Mouse (Mus musculus) embryonic stem cell, embryonic (primary cell): ENCODE data around the gene Pef1.

ENCODE experiments used
- CTCF ChIA-PET, 4 experiments: fragments of 300-600 bp in 2 of 4; fragments of 350-600 bp in 2 of 4; sonication (Branson Sonifier 250); formaldehyde crosslinking; loops; one replicate each; lab custom pipeline; 2022; ENCODE audit warnings: inconsistent platforms in 2 of 4; lab: Charles Lee
- POLR2A ChIA-PET, 4 experiments: fragments of 300-600 bp in 2 of 4; fragments of 350-600 bp in 2 of 4; sonication (Branson Sonifier 250); formaldehyde crosslinking; loops; one replicate each; lab custom pipeline; 2022; ENCODE audit warnings: antibody characterized with exemption in 4 of 4, inconsistent platforms in 1 of 4; lab: Charles Lee

Gene Pef1

GRCm38 (mm10) chr4:130102111-130102651 is at the start of gene Pef1:
Pef1 (plus strand) TSS chr4:130102558.
- ChIA-PET POLR2A (interaction anchor here (0.6 to 5.8 kb wide), 153 partner anchors 9 to 1110 kb away, joined by 3 to 55 read pairs (median 4); partner anchors contain the start of genes Fabp3 (in 3 of the 4), Gm10570 (in 3 of the 4), Tinagl1 (in 3 of the 4) and Khdrbs1 (in 2 of the 4)), CTCF (interaction anchor here (0.6 to 2.6 kb wide), 33 partner anchors 9 to 661 kb away, joined by 3 to 15 read pairs (median 4); partner anchors contain the start of genes Kpna6 (in 1 of the 4), Tinagl1 (in 1 of the 4), Tmem39b (in 1 of the 4) and Zbtb8b (in 1 of the 4))

- POLR2A ChIA-PET = interaction anchor here in 1 of 4 experiments (0.8 to 1.2 kb wide), 3 partner anchors 9 to 26 kb away, joined by 3 read pairs; no protein-coding TSS in a partner anchor
- CTCF ChIA-PET = interaction anchor here (0.5 to 5.2 kb wide), 15 partner anchors 10 to 1773 kb away, joined by 3 to 30 read pairs (median 5); no protein-coding TSS in a partner anchor
Measured at GRCm38 (mm10) chr4:130053111-130053510, 49.2 kb upstream of the Pef1 start.

- ChIA-PET CTCF (interaction anchor here in 1 of 4 experiments (1.0 to 5.2 kb wide), 2 partner anchors 12 to 115 kb away, joined by 3 to 30 read pairs; no protein-coding TSS in a partner anchor), POLR2A (interaction anchor here in 2 of 4 experiments (0.6 to 1.5 kb wide), 2 partner anchors 12 to 115 kb away, joined by 3 to 4 read pairs; no protein-coding TSS in a partner anchor)
Measured at GRCm38 (mm10) chr4:130054727-130055126, 47.6 kb upstream of the Pef1 start.

DNA sequence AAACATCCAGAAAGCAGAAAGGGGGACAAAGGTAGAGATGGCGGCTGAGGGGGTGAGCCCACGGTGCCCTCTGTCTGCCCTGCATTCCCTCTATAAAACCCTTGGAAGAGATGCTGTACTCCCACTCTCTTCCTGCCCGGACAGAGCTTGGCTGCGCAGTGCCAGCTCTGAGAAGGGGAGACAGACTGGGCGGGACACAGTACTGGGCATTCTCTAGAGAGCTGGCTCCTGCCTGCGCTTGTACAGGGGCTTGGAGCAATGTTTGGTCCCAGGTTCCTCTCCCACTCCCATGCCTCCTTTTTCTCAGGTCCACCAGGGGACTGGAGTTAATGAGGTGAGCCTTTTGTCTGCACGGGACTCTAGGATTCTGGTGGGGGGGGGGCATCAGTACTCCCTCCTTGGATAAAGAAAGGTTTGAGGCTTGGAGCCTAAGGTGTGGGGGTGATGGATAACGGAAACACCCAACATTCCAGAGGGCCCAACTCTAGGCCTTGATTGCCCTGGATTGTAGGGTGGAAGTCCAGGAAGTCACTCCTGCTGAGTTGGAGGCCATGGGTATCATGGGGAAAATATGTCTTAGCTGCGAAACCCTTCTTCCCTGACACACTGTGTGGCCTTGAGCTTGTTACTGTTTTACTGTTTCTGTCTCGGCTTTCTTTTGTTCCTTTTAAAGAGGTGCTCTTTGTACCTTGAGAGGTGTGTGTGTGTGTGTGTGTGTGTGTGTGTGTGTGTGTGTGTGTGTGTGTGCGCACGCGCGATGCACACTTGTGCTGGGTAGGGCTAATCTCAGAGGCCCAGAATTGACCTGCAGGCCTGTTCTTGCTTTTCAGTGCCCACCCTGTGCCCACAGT is 47.0 kb upstream of the Pef1 start:
- ChIA-PET CTCF (interaction anchor here (0.6 to 5.2 kb wide), 10 partner anchors 11 to 1814 kb away, joined by 3 to 30 read pairs (median 4); partner anchors contain the start of gene Tinagl1 (in 1 of the 4)), POLR2A (interaction anchor here in 3 of 4 experiments (0.6 to 1.5 kb wide), 5 partner anchors 8 to 1453 kb away, joined by 3 to 5 read pairs (median 3); partner anchors contain the start of gene Col16a1 (in 1 of the 3))

GRCm38 (mm10) chr4:130056011-130056322 is 46.4 kb upstream of the Pef1 start:
- CTCF ChIA-PET = interaction anchor here (0.6 to 5.2 kb wide), 9 partner anchors 11 to 656 kb away, joined by 3 to 30 read pairs (median 3); no protein-coding TSS in a partner anchor
- POLR2A ChIA-PET = interaction anchor here in 1 of 4 experiments (0.6 to 1.1 kb wide), 2 partner anchors 8 to 46 kb away, joined by 4 to 5 read pairs; partner anchors contain the start of genes Col16a1 and Pef1

DNA sequence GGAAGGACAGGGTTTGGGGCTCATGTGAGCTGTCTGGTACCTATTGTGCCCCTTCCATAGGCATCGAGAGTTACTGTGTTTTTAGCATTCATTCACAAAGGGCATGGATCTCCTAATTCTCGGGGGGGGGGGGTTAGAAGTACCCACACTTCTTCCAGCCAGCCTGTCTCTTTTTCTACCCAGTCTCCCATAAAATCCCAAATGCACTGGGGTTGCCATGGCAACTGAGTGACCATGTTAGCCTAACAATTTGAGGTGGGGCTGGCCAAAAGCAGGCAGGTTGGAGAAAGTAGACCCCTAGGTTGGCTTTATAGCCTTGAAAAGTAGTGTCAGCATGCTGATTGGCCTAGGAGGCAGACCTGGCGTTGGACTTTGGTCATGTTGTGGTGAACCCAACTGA is 45.9 kb upstream of the Pef1 start:
- ChIA-PET POLR2A (interaction anchor here in 1 of 4 experiments (0.6 to 1.1 kb wide), 2 partner anchors 9 to 46 kb away, joined by 4 to 5 read pairs; partner anchors contain the start of genes Col16a1 and Pef1), CTCF (interaction anchor here in 3 of 4 experiments (0.5 to 5.2 kb wide), 5 partner anchors 10 to 124 kb away, joined by 3 to 30 read pairs (median 4); no protein-coding TSS in a partner anchor)

DNA sequence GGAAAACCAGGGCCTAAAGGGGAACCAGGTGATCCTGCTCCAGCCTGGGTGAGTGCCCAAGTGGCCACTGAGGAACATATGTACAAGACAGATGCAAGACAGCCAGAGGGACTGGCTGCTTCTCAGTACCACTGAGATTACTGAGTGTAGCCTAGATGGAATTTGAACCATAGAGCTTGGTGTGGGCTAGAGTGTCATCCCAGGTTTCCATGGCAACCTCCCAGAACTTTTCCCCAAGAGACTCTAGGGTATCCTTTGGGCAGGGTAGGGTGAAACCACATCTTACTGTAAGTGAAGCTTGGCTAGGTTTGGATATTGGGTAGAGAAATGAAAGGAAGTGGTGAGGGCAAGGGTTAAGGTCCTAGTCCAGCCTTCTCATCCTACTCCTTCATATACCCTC is 41.4 kb upstream of the Pef1 start:
- ChIA-PET POLR2A (interaction anchor here in 1 of 4 experiments (0.6 kb wide), 1 partner anchor 58 kb away, joined by 6 read pairs; no protein-coding TSS in a partner anchor), CTCF (interaction anchor here in 2 of 4 experiments (1.0 to 1.1 kb wide), 3 partner anchors 13 to 26 kb away, joined by 3 to 6 read pairs (median 3); partner anchors contain the start of gene Col16a1 (in 1 of the 2))

GRCm38 (mm10) chr4:130063191-130063590 is 39.2 kb upstream of the Pef1 start:
- POLR2A ChIA-PET = no interaction called here
- CTCF ChIA-PET = no interaction called here

DNA sequence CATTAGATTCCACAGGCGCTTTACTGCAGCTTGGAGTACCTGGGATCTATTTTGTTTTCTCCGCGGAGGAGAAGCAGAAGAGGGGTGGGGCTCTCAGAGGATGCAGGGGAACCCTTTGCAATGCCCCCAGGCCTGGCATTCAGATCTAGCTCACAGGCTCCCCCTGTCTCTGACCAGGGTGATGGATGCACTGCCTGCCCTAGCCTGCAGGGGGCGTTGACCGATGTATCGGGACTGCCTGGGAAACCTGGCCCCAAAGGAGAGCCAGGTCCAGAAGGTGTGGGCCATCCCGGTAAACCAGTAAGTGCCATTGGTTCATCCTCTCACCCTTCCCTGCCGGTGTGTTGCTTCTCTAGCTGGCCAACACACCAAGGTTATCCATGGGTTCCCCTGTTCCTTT is 35.5 kb upstream of the Pef1 start:
- POLR2A ChIA-PET = interaction anchor here in 2 of 4 experiments (0.6 to 1.2 kb wide), 4 partner anchors 12 to 500 kb away, joined by 3 to 4 read pairs (median 4); partner anchors contain the start of gene Pef1 (in 1 of the 2)
- CTCF ChIA-PET = interaction anchor here (0.6 to 3.8 kb wide), 64 partner anchors 8 to 487 kb away, joined by 3 to 30 read pairs (median 4); partner anchors contain the start of genes Col16a1 (in 2 of the 4), Pef1 (in 2 of the 4), Tinagl1 (in 2 of the 4) and Adgrb2 (in 1 of the 4)

DNA sequence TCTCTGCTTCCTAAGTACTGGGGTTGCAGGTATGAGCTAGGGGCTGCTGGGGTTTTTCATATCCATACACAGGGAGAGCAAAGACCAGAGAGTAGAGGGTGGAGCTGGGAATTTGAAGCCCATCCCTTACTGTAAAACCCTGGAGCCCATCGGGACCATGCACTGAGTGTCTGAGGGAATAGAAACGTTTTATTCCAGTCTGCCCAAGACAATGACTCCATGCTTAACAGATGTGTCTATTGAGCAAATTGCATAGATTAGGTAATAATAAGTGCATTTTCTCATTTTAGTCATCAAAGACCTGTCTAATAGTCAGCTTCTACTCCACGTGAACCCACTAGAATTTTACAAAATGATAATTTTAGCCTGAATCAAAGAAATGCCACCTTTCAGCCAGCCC is 31.8 kb upstream of the Pef1 start:
- CTCF ChIA-PET = interaction anchor here in 3 of 4 experiments (0.5 to 1.3 kb wide), 6 partner anchors 17 to 476 kb away, joined by 3 to 4 read pairs (median 3); no protein-coding TSS in a partner anchor
- POLR2A ChIA-PET = interaction anchor here in 1 of 4 experiments (0.6 kb wide), 1 partner anchor 926 kb away, joined by 3 read pairs; no protein-coding TSS in a partner anchor

DNA sequence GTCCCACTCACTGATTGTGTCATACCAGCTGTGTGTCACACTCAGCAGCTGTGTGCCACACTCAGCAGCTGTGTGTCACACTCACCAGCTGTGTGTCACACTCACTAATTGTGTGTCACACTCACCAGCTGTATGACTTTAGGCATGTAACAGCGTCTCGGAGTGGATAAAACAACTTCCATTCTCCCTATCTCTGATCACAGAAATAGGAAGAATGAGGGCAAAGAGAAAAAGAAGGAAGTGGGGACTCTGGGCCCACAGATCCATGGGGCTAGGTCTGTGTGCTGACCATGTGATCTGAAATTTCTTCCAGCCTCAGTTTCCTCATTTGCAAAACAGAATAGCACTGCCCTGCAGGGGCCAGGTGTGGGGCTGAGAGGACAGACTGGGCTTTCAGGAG is 30.6 kb upstream of the Pef1 start:
- ChIA-PET POLR2A (no interaction called here), CTCF (interaction anchor here in 1 of 4 experiments (0.7 kb wide), 1 partner anchor 36 kb away, joined by 3 read pairs; no protein-coding TSS in a partner anchor)

DNA sequence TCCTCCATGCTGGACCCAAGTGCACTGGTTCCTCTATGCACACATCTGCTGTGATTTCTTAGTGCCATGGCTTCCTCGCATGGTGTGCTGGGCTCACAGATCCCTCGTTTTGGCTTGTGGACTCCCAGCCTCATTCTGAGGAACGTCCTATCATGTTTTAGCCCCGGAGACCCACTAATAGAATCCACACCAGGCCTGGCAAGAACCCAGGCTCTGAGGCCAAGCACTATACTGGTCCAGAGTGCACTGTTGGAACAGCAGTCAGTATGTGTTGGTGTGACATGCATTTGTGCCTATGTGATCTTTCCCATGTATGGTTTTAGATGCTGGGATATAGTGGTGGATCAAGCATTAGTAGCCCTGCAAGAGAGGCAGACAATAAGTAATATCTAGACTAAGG is 29.0 kb upstream of the Pef1 start:
- POLR2A ChIA-PET = no interaction called here
- CTCF ChIA-PET = interaction anchor here in 1 of 4 experiments (1.7 kb wide), 1 partner anchor 14 kb away, joined by 5 read pairs; no protein-coding TSS in a partner anchor

DNA sequence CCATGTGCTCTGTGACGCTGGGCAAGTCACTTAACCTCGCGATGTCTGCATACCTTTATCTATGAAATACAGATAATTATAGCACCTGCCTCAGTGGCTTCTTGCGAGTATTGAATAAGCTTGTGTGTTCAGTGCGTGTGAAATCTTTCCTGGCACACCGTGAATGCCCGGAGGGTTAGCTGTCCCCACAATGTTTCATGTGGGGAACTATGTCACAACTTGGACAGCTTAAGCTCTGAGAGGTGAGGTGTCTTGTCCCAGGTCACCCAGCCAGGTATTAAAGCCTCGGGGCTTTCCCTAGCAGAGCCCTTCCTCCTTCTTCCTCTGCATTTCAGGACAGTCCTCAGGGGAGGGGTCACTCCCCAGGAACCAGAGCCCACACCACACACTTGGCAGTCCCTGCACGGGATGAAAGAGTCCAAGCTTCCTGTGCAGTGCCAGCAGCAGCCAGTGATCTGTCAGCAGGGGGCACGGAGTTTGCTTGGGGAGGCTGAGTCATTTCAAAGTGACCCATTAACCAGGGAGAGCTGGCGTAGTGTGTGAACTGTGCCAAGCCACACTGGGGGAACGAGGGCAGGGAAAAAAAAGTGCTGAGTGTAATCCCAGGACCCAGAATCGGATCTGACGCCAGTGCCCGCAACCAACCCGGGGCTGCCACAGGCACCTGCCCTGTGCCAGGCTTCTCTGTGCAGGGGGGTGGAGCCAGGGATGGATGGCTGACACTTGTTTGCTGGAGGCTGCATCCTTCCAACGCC is 27.4 kb upstream of the Pef1 start:
- POLR2A ChIA-PET = no interaction called here
- CTCF ChIA-PET = interaction anchor here in 1 of 4 experiments (0.8 to 1.7 kb wide), 2 partner anchors 8 to 12 kb away, joined by 3 to 5 read pairs; no protein-coding TSS in a partner anchor

DNA sequence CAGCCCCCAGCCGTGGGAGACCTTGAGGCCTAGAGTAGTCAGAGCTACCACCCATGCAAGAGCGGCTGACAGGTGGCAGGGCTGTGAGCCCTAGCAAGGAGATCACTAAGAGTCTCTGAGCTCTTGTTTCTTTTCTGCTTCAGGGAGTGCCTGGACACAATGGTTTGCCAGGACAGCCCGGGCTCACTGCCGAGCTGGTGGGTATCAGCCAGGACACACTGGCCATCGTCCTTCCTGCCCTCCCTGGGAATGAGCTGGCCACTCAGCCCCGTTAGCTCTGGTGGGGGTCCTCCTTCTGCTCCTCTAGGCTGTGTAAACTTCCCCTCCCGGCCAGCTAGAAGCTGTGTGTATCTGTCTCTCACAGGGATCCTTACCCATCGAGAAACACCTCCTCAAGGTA is 25.5 kb upstream of the Pef1 start:
- ChIA-PET CTCF (interaction anchor here (0.5 to 3.1 kb wide), 11 partner anchors 9 to 293 kb away, joined by 3 to 20 read pairs (median 4); no protein-coding TSS in a partner anchor), POLR2A (interaction anchor here (0.5 to 1.1 kb wide), 6 partner anchors 26 to 560 kb away, joined by 3 to 4 read pairs (median 4); partner anchors contain the start of gene Pef1 (in 1 of the 4))

- POLR2A ChIA-PET = interaction anchor here in 3 of 4 experiments (0.5 to 1.6 kb wide), 5 partner anchors 8 to 47 kb away, joined by 3 to 4 read pairs (median 3); partner anchors contain the start of gene Pef1 (in 1 of the 3)
Measured at GRCm38 (mm10) chr4:130078816-130079485, 23.4 kb upstream of the Pef1 start.

GRCm38 (mm10) chr4:130079521-130079920 is 22.8 kb upstream of the Pef1 start:
- CTCF ChIA-PET = interaction anchor here in 3 of 4 experiments (0.6 to 1.8 kb wide), 3 partner anchors 96 to 284 kb away, joined by 3 to 5 read pairs (median 5); no protein-coding TSS in a partner anchor
- POLR2A ChIA-PET = interaction anchor here in 1 of 4 experiments (0.6 kb wide), 2 partner anchors 47 to 62 kb away, joined by 3 to 4 read pairs; no protein-coding TSS in a partner anchor

More at GRCm38 (mm10) chr4:130078816-130079485, 23.4 kb upstream of the Pef1 start:
- CTCF ChIA-PET = interaction anchor here in 3 of 4 experiments (0.6 to 3.1 kb wide), 7 partner anchors 9 to 283 kb away, joined by 3 to 15 read pairs (median 4); no protein-coding TSS in a partner anchor
